Mouse (Mus musculus) brain, embryonic 14.5 days (tissue): ENCODE measurements around the gene Nckap5.

Experiments used
- CTCF ChIP-seq: fragments of 200-500 bp; IDR thresholded peaks from 2 replicates; pipeline ENCODE4 v1.5.1; 2012; ENCODE audit warnings: inconsistent platforms, mild to moderate bottlenecking, moderate library complexity, borderline replicate concordance; ENCODE audit not compliant: insufficient read depth, insufficient read length; ENCODE audit errors: extremely low read depth
- POLR2A ChIP-seq: fragments of 200-500 bp; IDR thresholded peaks from 2 replicates; pipeline ENCODE4 v1.6.1; 2012; ENCODE audit warnings: mild to moderate bottlenecking, inconsistent platforms, borderline replicate concordance; ENCODE audit not compliant: poor library complexity, insufficient read depth, insufficient read length, severe bottlenecking; ENCODE audit errors: extremely low read depth

DNA sequence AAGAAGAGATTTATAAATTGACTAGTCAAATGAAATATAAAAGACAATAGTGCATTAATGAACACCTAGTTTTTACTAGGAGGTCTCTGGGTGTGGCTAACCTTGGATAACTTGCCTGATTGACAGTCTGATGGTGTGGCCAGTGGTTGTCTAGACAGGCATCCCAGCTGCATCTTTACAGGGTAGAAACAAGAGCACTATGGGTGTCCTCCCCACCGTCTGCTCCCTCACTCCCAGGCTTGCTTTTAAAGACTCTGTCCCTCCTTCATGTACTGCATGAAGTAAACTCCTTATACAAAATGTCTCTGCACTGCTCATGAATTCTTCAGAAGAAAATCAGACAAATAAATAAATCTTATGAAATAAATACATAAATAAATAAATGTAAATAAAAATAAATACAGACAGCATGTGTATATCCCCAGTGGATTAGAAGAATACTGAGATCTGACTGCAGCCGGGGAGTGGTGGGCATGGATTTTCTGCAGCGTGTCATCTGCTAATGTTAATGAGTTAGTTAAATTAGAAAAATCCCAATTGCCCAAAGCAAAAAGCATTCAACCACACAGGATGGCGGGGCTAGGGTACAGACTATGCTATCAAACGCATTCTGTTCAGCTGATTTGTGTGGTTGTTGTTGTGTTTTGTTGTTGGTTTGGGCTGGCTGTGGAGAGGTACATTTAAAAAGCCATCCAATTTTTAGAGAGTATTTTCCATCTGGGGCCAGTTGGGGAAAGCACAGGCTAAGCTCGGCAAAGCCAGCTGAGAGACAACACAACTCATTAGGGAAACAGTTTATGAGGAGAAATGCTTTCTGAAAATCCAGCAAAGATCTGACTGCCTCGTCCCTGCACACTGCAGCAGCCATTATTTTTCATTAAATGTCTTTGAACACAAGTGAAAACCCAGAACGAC lies 130.3 kb downstream of the Nckap5 start:
- TF ChIP-seq CTCF (no peak), POLR2A (no peak)
